Mouse (Mus musculus): ENCODE measurements around the gene Slc25a26. TPM values are rescaled to one million over a fixed set of nuclear protein-coding genes. Genes with fewer than 3 reads are reported as not detected.

Gene Slc25a26
- total RNA-seq, 2 experiments from 2014 or later = 8.5 to 9.2 TPM

GRCm38 (mm10) chr6:94626807-94627206 lies 126.7 kb downstream of the Slc25a26 start:
- no peak for DNase-seq
- intact Hi-C loops (cut with DNase I; ENCODE audit: low total_unique reads) = no loop called here

- intact Hi-C loops (cut with DNase I; ENCODE audit: low total_unique reads) = no loop called here
- DNase-seq = no peak
Measured at GRCm38 (mm10) chr6:94627714-94628595, 127.8 kb downstream of the Slc25a26 start.

GRCm38 (mm10) chr6:94628787-94629186 lies 128.7 kb downstream of the Slc25a26 start:
- no peak for DNase-seq
- intact Hi-C loops (cut with DNase I; ENCODE audit: low total_unique reads) = no loop called here

- intact Hi-C loops (cut with DNase I; ENCODE audit: low total_unique reads) = no loop called here
- no peak for DNase-seq
Measured at GRCm38 (mm10) chr6:94631051-94631778, 131.1 kb downstream of the Slc25a26 start.

- no peak for DNase-seq
- intact Hi-C loops (cut with DNase I; ENCODE audit: low total_unique reads) = no loop called here
Measured at GRCm38 (mm10) chr6:94631779-94632082, 131.6 kb downstream of the Slc25a26 start.

- intact Hi-C loops (cut with DNase I; ENCODE audit: low total_unique reads) = no loop called here
- no peak for DNase-seq
Measured at GRCm38 (mm10) chr6:94634274-94634673, 134.1 kb downstream of the Slc25a26 start.

- no peak for DNase-seq
- intact Hi-C loops (cut with DNase I; ENCODE audit: low total_unique reads) = no loop called here
Measured at GRCm38 (mm10) chr6:94634710-94635109, 134.6 kb downstream of the Slc25a26 start.

- no peak for DNase-seq
- intact Hi-C loops (cut with DNase I; ENCODE audit: low total_unique reads) = no loop called here
Measured at GRCm38 (mm10) chr6:94635343-94635742, 135.2 kb downstream of the Slc25a26 start.

GRCm38 (mm10) chr6:94637024-94637434 lies 136.9 kb downstream of the Slc25a26 start:
- intact Hi-C loops (cut with DNase I; ENCODE audit: low total_unique reads) = no loop called here

GRCm38 (mm10) chr6:94640297-94640696 lies 140.2 kb downstream of the Slc25a26 start:
- intact Hi-C loops (cut with DNase I; ENCODE audit: low total_unique reads) = no loop called here
- DNase-seq = no peak

More at GRCm38 (mm10) chr6:94637024-94637434, 136.9 kb downstream of the Slc25a26 start:
- no peak for DNase-seq

- intact Hi-C loops (cut with DNase I; ENCODE audit: low total_unique reads) = no loop called here
- DNase-seq = no peak
Measured at GRCm38 (mm10) chr6:94642048-94642447, 141.9 kb downstream of the Slc25a26 start.

GRCm38 (mm10) chr6:94643989-94644388 lies 143.9 kb downstream of the Slc25a26 start:
- DNase-seq = no peak
- intact Hi-C loops (cut with DNase I; ENCODE audit: low total_unique reads) = no loop called here

GRCm38 (mm10) chr6:94644641-94645040 lies 144.5 kb downstream of the Slc25a26 start:
- DNase-seq = no peak
- intact Hi-C loops (cut with DNase I; ENCODE audit: low total_unique reads) = loop anchor here (5.0 kb wide), 1 partner anchor 53 kb away; no protein-coding TSS in a partner anchor

GRCm38 (mm10) chr6:94645723-94646122 lies 145.6 kb downstream of the Slc25a26 start:
- DNase-seq = no peak
- intact Hi-C loops (cut with DNase I; ENCODE audit: low total_unique reads) = loop anchor here (5.0 kb wide), 1 partner anchor 52 kb away; no protein-coding TSS in a partner anchor

GRCm38 (mm10) chr6:94646274-94646863 lies 146.2 kb downstream of the Slc25a26 start:
- intact Hi-C loops (cut with DNase I; ENCODE audit: low total_unique reads) = loop anchor here (5.0 kb wide), 1 partner anchor 51 kb away; no protein-coding TSS in a partner anchor
- DNase-seq = no peak

GRCm38 (mm10) chr6:94646902-94647301 lies 146.8 kb downstream of the Slc25a26 start:
- DNase-seq = no peak
- intact Hi-C loops (cut with DNase I; ENCODE audit: low total_unique reads) = loop anchor here (5.0 kb wide), 1 partner anchor 50 kb away; no protein-coding TSS in a partner anchor

GRCm38 (mm10) chr6:94647574-94648430 lies 147.7 kb downstream of the Slc25a26 start:
- DNase-seq = peak; percentile 82
- intact Hi-C loops (cut with DNase I; ENCODE audit: low total_unique reads) = loop anchor here (5.0 kb wide), 1 partner anchor 49 kb away; no protein-coding TSS in a partner anchor

GRCm38 (mm10) chr6:94648496-94648895 lies 148.4 kb downstream of the Slc25a26 start:
- intact Hi-C loops (cut with DNase I; ENCODE audit: low total_unique reads) = loop anchor here (5.0 kb wide), 1 partner anchor 49 kb away; no protein-coding TSS in a partner anchor
- DNase-seq = no peak

GRCm38 (mm10) chr6:94649637-94650036 lies 149.5 kb downstream of the Slc25a26 start:
- DNase-seq = no peak
- intact Hi-C loops (cut with DNase I; ENCODE audit: low total_unique reads) = loop anchor here (5.0 kb wide), 1 partner anchor 48 kb away; no protein-coding TSS in a partner anchor

Measured in gastrocnemius, postnatal 14 days (tissue).